Mouse (Mus musculus) Patski (cell line): Measurements from ENCODE around the gene Ccr10. TPM values are rescaled to one million over a fixed set of nuclear protein-coding genes. Genes with fewer than 3 reads are reported as not detected.
"Not testable (repeated sequence)": the region's sequence is repeated elsewhere in the genome, so short reads cannot be mapped to it uniquely, and the experiment has no call there.

Experiments used
- ATAC-seq: fragments of 100-300 bp; one replicate; pipeline ENCODE4 v1.8.0; 2021
- CTCF ChIA-PET: fragments of 350-600 bp; sonication (Branson Sonifier 250); formaldehyde crosslinking; loops from one replicate; lab custom pipeline; 2022; ENCODE audit warnings: inconsistent platforms; lab: Charles Lee
- POLR2A ChIA-PET: fragments of 350-600 bp; sonication (Branson Sonifier 250); formaldehyde crosslinking; loops from one replicate; lab custom pipeline; 2022; ENCODE audit warnings: antibody characterized with exemption, inconsistent platforms; lab: Charles Lee
- DNase-seq: peaks from one replicate; pipeline ENCODE4 v3.0.0-alpha.2; 2011; ENCODE audit warnings: low read depth, low spot score
- H3K27me3 ChIP-seq: fragments of 371-371 bp; one replicate; pipeline ENCODE4 v1.5.1; 2021
- CTCF ChIP-seq: fragments of 100-300 bp; IDR thresholded peaks from one replicate; pipeline ENCODE4 v1.5.1; 2021
- in situ Hi-C: fragments of 300-500 bp; cut with MboI; formaldehyde crosslinking; loops from 3 replicates; pipeline ENCODE4 v1.11.1; 2018; ENCODE audit warnings: low pct_unique_long_range_greater_than_20kb, mixed read lengths
- polyA plus RNA-seq: library from polyadenylated mRNA; unstranded; gene quantifications from one replicate; pipeline ENCODE4 v1.2.3, GENCODE M21; 2021

Ccr10 gene
- polyA plus RNA-seq, 1 experiment from 2014 or later = 0.95 TPM

DNA sequence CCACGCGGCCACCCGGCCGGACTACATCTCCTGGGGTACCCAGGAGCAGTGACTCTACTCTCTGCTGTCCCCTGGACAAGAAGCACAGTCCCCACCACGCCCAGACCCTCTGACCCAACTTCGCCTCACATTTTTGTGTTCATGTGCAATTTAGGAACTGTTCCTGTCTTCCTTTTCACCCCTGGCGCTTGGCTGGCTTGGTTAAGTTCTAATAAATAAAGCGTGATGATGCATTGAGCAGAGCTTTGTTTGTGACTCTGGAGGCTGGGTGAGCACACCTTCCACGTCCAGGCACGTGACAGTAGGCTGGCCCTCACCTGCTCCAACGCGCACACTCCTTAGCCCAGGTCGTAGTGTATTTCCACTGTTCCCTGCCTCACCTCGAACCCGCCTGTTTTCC is 13.7 kb downstream of the Ccr10 start:
- TF ChIP-seq CTCF = no peak
- CTCF ChIA-PET = interaction anchor here (1.6 kb wide), 1 partner anchor 44 kb away, joined by 3 read pairs; no protein-coding TSS in a partner anchor
- in situ Hi-C loops = no loop called here
- POLR2A ChIA-PET = no interaction called here
- no peaks in the 10 kb centered on the region for H3K27me3 ChIP-seq
- DNase-seq (no peak), ATAC-seq (no peak)

DNA sequence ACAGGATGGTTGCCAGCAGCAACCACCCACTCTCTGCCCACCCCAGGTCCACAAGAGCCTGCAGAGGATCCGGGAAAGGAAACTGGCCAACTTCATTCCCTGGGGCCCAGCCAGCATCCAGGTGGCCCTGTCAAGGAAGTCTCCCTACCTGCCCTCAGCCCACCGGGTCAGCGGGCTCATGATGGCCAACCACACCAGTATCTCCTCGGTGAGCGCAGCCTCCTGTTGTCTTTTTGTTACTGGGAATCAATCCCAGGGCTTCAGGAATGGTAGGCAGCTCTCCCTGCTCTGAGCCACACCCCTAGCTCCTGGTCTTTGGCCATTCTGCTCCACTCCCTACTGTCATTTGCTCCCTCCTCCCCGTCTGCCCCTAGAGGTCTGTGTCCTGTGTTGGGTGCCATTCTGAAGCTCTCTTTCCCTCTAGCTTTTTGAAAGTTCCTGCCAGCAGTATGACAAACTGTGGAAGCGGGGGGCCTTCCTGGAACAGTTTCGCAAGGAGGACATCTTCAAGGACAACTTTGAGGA is 14.2 kb downstream of the Ccr10 start:
- in situ Hi-C loops, DNase-seq, POLR2A ChIA-PET, ATAC-seq, H3K27me3 ChIP-seq: not testable (repeated sequence)
- CTCF ChIA-PET = interaction anchor here (1.6 kb wide), 1 partner anchor 43 kb away, joined by 3 read pairs; no protein-coding TSS in a partner anchor

GRCm38 (mm10) chr11:101160151-101160550 is 15.1 kb downstream of the Ccr10 start:
- H3K27me3 ChIP-seq, DNase-seq, ATAC-seq, in situ Hi-C loops, CTCF ChIA-PET: not testable (repeated sequence)
- POLR2A ChIA-PET = interaction anchor here (0.6 kb wide), 1 partner anchor 121 kb away, joined by 5 read pairs; no protein-coding TSS in a partner anchor

GRCm38 (mm10) chr11:101155728-101156371 is 19.4 kb downstream of the Ccr10 start, which contains the start of gene Tubg2:
TSS of gene Tubg2 (plus strand) at chr11:101155907.
- no peaks in the 10 kb centered on the region for H3K27me3 ChIP-seq
- no peak for ATAC-seq
- no peak for TF ChIP-seq CTCF
- ChIA-PET CTCF (no interaction called here), POLR2A (no interaction called here)
- DNase-seq = no peak
- in situ Hi-C loops = no loop called here

GRCm38 (mm10) chr11:101155151-101155550 is 20.1 kb downstream of the Ccr10 start:
- CTCF ChIA-PET = no interaction called here
- ATAC-seq (no peak), DNase-seq (no peak)
- in situ Hi-C loops = no loop called here
- TF ChIP-seq CTCF = no peak
- no peaks in the 10 kb centered on the region for H3K27me3 ChIP-seq
- POLR2A ChIA-PET = no interaction called here

GRCm38 (mm10) chr11:101154648-101155047 is 20.6 kb downstream of the Ccr10 start:
- TF ChIP-seq CTCF = no peak
- no peaks in the 10 kb centered on the region for H3K27me3 ChIP-seq
- ATAC-seq = no peak
- in situ Hi-C loops = no loop called here
- POLR2A ChIA-PET = no interaction called here
- CTCF ChIA-PET = no interaction called here
- DNase-seq = no peak

- no peaks in the 10 kb centered on the region for H3K27me3 ChIP-seq
- ChIA-PET CTCF (interaction anchor here (0.7 to 1.3 kb wide), 5 partner anchors 11 to 48 kb away, joined by 3 to 5 read pairs (median 3); partner anchors contain the start of gene Cntnap1), POLR2A (interaction anchor here (0.7 kb wide), 1 partner anchor 147 kb away, joined by 5 read pairs; no protein-coding TSS in a partner anchor)
- ATAC-seq (no peak), DNase-seq (no peak)
- no peak for TF ChIP-seq CTCF
- in situ Hi-C loops = no loop called here
These were observed 22.4 kb downstream of the Ccr10 start for GRCm38 (mm10) chr11:101152825-101153224.

- DNase-seq = no peak
- H3K27me3 ChIP-seq = no peaks in the 10 kb centered on the region
- in situ Hi-C loops = no loop called here
- no peak for ATAC-seq
- ChIA-PET CTCF (no interaction called here), POLR2A (no interaction called here)
- TF ChIP-seq CTCF = no peak
These were observed 24.2 kb downstream of the Ccr10 start for GRCm38 (mm10) chr11:101151063-101151462.

- no peak for DNase-seq
- POLR2A ChIA-PET = interaction anchor here (1.3 kb wide), 1 partner anchor 22 kb away, joined by 3 read pairs; the partner anchor contains the start of genes Cntnap1 and Plekhh3
- in situ Hi-C loops = no loop called here
- no peak for ATAC-seq
- CTCF ChIA-PET = interaction anchor here (0.8 to 1.1 kb wide), 2 partner anchors 10 to 22 kb away, joined by 3 read pairs; no protein-coding TSS in a partner anchor
- no peak for TF ChIP-seq CTCF
- no peaks in the 10 kb centered on the region for H3K27me3 ChIP-seq
These were observed 25.8 kb downstream of the Ccr10 start for GRCm38 (mm10) chr11:101149178-101150105.

DNA sequence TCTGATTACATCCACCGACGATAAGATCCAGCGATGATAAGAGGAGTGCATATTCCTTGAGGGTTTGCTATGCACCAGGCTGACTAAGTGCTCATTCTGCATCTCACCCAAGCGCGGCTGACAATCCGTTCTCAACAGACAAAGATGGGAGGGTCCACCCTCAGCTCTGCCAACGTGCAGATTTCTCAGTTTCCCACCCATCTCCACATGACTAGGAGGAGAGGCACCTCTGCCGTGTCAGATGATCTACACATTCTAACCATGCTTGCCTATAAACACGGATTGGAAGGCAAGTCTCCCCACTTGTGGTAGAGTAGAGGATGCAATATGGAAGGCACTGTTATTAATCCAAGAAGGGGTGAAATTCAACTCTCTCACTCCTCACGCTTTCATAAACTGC is 26.5 kb downstream of the Ccr10 start:
- no peak for DNase-seq
- no peaks in the 10 kb centered on the region for H3K27me3 ChIP-seq
- POLR2A ChIA-PET = interaction anchor here (1.3 kb wide), 1 partner anchor 22 kb away, joined by 3 read pairs; the partner anchor contains the start of genes Cntnap1 and Plekhh3
- no peak for TF ChIP-seq CTCF
- ATAC-seq = no peak
- CTCF ChIA-PET = interaction anchor here (0.8 kb wide), 1 partner anchor 10 kb away, joined by 3 read pairs; no protein-coding TSS in a partner anchor
- in situ Hi-C loops = no loop called here
